Mouse (Mus musculus) midbrain, embryonic 12.5 days (tissue): ENCODE results near the gene Mdm2. TPM values are rescaled to one million over a fixed set of nuclear protein-coding genes. Genes with fewer than 3 reads are reported as not detected.
"Not testable (repeated sequence)": the region's sequence is repeated elsewhere in the genome, so short reads cannot be mapped to it uniquely, and the experiment has no call there.

ENCODE experiments used
- ATAC-seq: fragments of 200-750 bp; cut with Nextera tagmentation; 2 replicates; pipeline ENCODE4 v1.8.0; 2017; ENCODE audit warnings: low read depth, moderate TSS enrichment, moderate library complexity; ENCODE audit not compliant: low FRiP score
- H3K27ac ChIP-seq: fragments of 300-500 bp; sonication (generic); replicated peaks from 2 replicates; pipeline ENCODE4 v1.5.1; 2016; ENCODE audit warnings: mild to moderate bottlenecking
- H3K27me3 ChIP-seq: fragments of 300-500 bp; sonication (generic); 2 replicates; pipeline ENCODE4 v1.6.1; 2016; ENCODE audit warnings: mild to moderate bottlenecking
- H3K36me3 ChIP-seq: fragments of 300-500 bp; sonication (generic); 2 replicates; pipeline ENCODE4 v1.6.1; 2016
- H3K4me1 ChIP-seq: fragments of 300-500 bp; sonication (generic); 2 replicates; pipeline ENCODE4 v1.6.1; 2016
- H3K4me2 ChIP-seq: fragments of 300-500 bp; sonication (generic); replicated peaks from 2 replicates; pipeline ENCODE4 v1.6.1; 2016; ENCODE audit warnings: mild to moderate bottlenecking, moderate library complexity
- H3K4me3 ChIP-seq: fragments of 300-500 bp; sonication (generic); 2 replicates; pipeline ENCODE4 v1.5.1; 2016; ENCODE audit warnings: mild to moderate bottlenecking
- H3K9ac ChIP-seq: fragments of 300-500 bp; sonication (generic); replicated peaks from 2 replicates; pipeline ENCODE4 v1.6.1; 2016; ENCODE audit warnings: mild to moderate bottlenecking, moderate library complexity
- H3K9me3 ChIP-seq: fragments of 300-500 bp; sonication (generic); 2 replicates; pipeline ENCODE4 v1.6.1; 2016; ENCODE audit warnings: mild to moderate bottlenecking
- WGBS: fragments of 180-500 bp; shearing (Covaris S2); methylation state at CpG from one replicate; pipeline ENCODE4 v1.1.7; 2016; 5-methylcytosine and 5-hydroxymethylcytosine counted together
- polyA plus RNA-seq: library from polyadenylated mRNA; unstranded; fragments of >200 nt; fragmentation: Nextera tagmentation; extraction: Ambion mirVana; gene quantifications from 2 replicates; pipeline ENCODE4 v1.2.1, GENCODE M21; 2016

The Mdm2 gene
- polyA plus RNA-seq, 1 experiment from 2014 or later: 74.5 TPM

GRCm38 (mm10) chr10:117737498-117737897, 26.9 kb upstream of the Mdm2 start:
- H3K4me1 ChIP-seq, H3K9ac ChIP-seq, H3K27me3 ChIP-seq, H3K27ac ChIP-seq, ATAC-seq, H3K4me3 ChIP-seq, H3K9me3 ChIP-seq, H3K4me2 ChIP-seq: not testable (repeated sequence)
- H3K36me3 ChIP-seq: peaks cover 60% of the 10 kb centered on the region
- 98% methylated on average over 8 of the region's 8 CpGs for WGBS

- Histone ChIP-seq H3K36me3 (peaks cover 60% of the 10 kb centered on the region), H3K9me3 (no peaks in the 10 kb centered on the region), H3K4me2 (no peak overlapping the region), H3K9ac (no peak overlapping the region), H3K27me3 (no peaks in the 10 kb centered on the region), H3K4me1 (no peaks in the 10 kb centered on the region), H3K27ac (no peak overlapping the region), H3K4me3 (no peak overlapping the region)
- no peak for ATAC-seq
- 89% methylated on average over 4 of the region's 4 CpGs for WGBS
These were observed 26.5 kb upstream of the Mdm2 start for GRCm38 (mm10) chr10:117737075-117737474.

DNA sequence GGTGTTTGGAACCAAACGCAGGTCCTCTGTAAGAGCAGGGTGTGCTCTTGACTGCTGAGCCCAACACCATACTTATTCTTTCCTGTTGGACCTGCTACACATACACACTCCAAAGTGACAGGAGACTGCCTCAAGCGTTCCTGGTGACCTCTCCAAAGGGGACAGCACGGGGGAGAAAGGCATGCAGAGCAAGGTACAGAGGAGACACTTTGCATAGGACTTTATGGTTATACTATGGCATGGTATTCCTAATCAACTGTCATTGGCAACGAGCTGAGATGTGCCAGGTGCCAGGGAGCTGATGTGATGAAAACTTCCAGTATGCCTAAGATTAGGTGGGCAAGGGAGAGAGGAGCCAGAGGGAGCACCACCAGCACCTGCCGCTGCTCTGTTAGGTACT, 26.0 kb upstream of the Mdm2 start:
- peaks cover 58% of the 10 kb centered on the region for H3K36me3 ChIP-seq
- 97% methylated on average over 5 of the region's 5 CpGs for WGBS

DNA sequence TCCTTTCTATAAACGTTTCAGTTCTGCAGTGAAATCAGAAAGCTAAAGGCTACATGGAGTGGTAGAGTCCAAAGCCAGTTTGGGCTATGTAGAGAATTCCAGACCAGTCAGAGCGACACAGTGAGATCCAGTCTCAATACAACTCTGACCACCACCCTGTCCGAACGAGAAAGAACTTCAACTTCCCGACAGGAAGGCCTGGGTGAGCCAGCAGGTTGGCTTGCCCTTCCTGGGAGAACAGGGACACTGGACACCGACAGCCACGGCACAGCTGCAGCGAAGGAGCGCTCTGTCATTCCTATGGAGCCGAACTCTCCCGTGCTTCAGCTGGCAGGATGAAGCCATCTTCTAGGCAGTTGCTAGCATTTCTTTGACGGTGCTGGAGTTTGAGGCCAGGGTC, 24.8 kb upstream of the Mdm2 start:
- H3K4me2 ChIP-seq, H3K9ac ChIP-seq, H3K9me3 ChIP-seq, H3K4me3 ChIP-seq, H3K27me3 ChIP-seq, H3K27ac ChIP-seq, H3K4me1 ChIP-seq, ATAC-seq: not testable (repeated sequence)
- peaks cover 49% of the 10 kb centered on the region for H3K36me3 ChIP-seq
- 93% methylated on average over 12 of the region's 12 CpGs for WGBS

More for the DNA sequence above, 26.0 kb upstream of the Mdm2 start:
- Histone ChIP-seq H3K4me2 (no peak overlapping the region), H3K4me1 (no peaks in the 10 kb centered on the region), H3K27ac (no peak overlapping the region), H3K9ac (no peak overlapping the region), H3K4me3 (no peak overlapping the region), H3K9me3 (no peaks in the 10 kb centered on the region), H3K27me3 (no peaks in the 10 kb centered on the region)
- no peak for ATAC-seq

GRCm38 (mm10) chr10:117734104-117734852, 23.7 kb upstream of the Mdm2 start:
- WGBS: 93% methylated on average over 9 of the region's 10 CpGs
- H3K4me3 ChIP-seq, H3K4me1 ChIP-seq, H3K27ac ChIP-seq, H3K9me3 ChIP-seq, H3K4me2 ChIP-seq, H3K27me3 ChIP-seq, H3K9ac ChIP-seq, ATAC-seq: not testable (repeated sequence)
- peaks cover 38% of the 10 kb centered on the region for H3K36me3 ChIP-seq

DNA sequence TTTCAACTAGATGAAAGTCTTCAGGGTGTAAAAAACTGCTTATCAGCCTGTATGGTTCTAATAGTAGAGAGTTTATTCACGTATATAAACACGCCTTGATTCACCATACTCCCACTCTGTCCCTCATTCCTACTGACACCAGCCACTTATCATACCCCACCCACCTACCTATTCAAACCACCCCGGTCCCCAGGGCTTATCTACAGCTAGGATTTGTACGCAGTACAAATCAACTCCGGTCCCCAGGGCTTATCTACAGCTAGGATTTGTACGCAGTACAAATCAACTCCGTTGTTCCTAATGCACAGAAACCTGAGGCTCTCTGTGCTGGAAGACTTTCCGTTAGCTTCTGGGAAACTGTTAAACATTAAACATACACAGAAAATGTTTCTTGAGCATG, 23.1 kb upstream of the Mdm2 start:
- peaks cover 31% of the 10 kb centered on the region for H3K36me3 ChIP-seq
- WGBS: 91% methylated on average over 8 of the region's 8 CpGs
- H3K4me2 ChIP-seq, H3K27me3 ChIP-seq, H3K27ac ChIP-seq, ATAC-seq, H3K4me3 ChIP-seq, H3K4me1 ChIP-seq, H3K9me3 ChIP-seq, H3K9ac ChIP-seq: not testable (repeated sequence)

- H3K4me1 ChIP-seq: no peaks in the 10 kb centered on the region
- no peaks in the 10 kb centered on the region for H3K9me3 ChIP-seq
- H3K4me3 ChIP-seq: no peak overlapping the region
- no peaks in the 10 kb centered on the region for H3K27me3 ChIP-seq
- H3K4me2 ChIP-seq: no peak overlapping the region
- WGBS: 88% methylated on average over 14 of the region's 14 CpGs
- peaks cover 26% of the 10 kb centered on the region for H3K36me3 ChIP-seq
- no peak overlapping the region for H3K27ac ChIP-seq
- ATAC-seq: no peak
- no peak overlapping the region for H3K9ac ChIP-seq
These were observed 22.5 kb upstream of the Mdm2 start for GRCm38 (mm10) chr10:117732962-117733592.

GRCm38 (mm10) chr10:117732184-117732583, 21.6 kb upstream of the Mdm2 start:
- Histone ChIP-seq H3K4me2 (no peak overlapping the region), H3K27me3 (no peaks in the 10 kb centered on the region), H3K9me3 (no peaks in the 10 kb centered on the region), H3K27ac (no peak overlapping the region), H3K9ac (no peak overlapping the region), H3K4me3 (no peak overlapping the region), H3K36me3 (peaks cover 19% of the 10 kb centered on the region), H3K4me1 (no peaks in the 10 kb centered on the region)
- WGBS: 93% methylated on average over 5 of the region's 5 CpGs
- ATAC-seq: no peak

GRCm38 (mm10) chr10:117731244-117732101, 20.9 kb upstream of the Mdm2 start:
- H3K9ac ChIP-seq: no peak overlapping the region
- no peaks in the 10 kb centered on the region for H3K27me3 ChIP-seq
- H3K9me3 ChIP-seq: no peaks in the 10 kb centered on the region
- H3K4me1 ChIP-seq: no peaks in the 10 kb centered on the region
- WGBS: 62% methylated on average over 15 of the region's 15 CpGs
- no peak overlapping the region for H3K27ac ChIP-seq
- ATAC-seq: no peak
- peaks cover 12% of the 10 kb centered on the region for H3K36me3 ChIP-seq
- H3K4me3 ChIP-seq: no peak overlapping the region
- H3K4me2 ChIP-seq: no peak overlapping the region

- no peaks in the 10 kb centered on the region for H3K4me1 ChIP-seq
- no peak overlapping the region for H3K9ac ChIP-seq
- H3K36me3 ChIP-seq: peaks cover 7% of the 10 kb centered on the region; the same call in 1 of the 2 replicates
- H3K27me3 ChIP-seq: no peaks in the 10 kb centered on the region
- H3K9me3 ChIP-seq: no peaks in the 10 kb centered on the region
- H3K27ac ChIP-seq: no peak overlapping the region
- ATAC-seq: no peak
- no peak overlapping the region for H3K4me2 ChIP-seq
- WGBS: 94% methylated on average over 12 of the region's 12 CpGs
- no peak overlapping the region for H3K4me3 ChIP-seq
These were observed 20.2 kb upstream of the Mdm2 start for GRCm38 (mm10) chr10:117730637-117731203.

GRCm38 (mm10) chr10:117730140-117730539, 19.6 kb upstream of the Mdm2 start:
- Histone ChIP-seq H3K9me3 (no peaks in the 10 kb centered on the region), H3K4me2 (no peak overlapping the region), H3K27me3 (no peaks in the 10 kb centered on the region), H3K36me3 (peaks cover 7% of the 10 kb centered on the region; the same call in 1 of the 2 replicates), H3K4me3 (no peak overlapping the region), H3K4me1 (no peaks in the 10 kb centered on the region), H3K9ac (no peak overlapping the region), H3K27ac (no peak overlapping the region)
- no peak for ATAC-seq
- WGBS: 94% methylated on average over 7 of the region's 7 CpGs
